Mouse (Mus musculus): ENCODE measurements around the gene Gdi1. TPM values are rescaled to one million over a fixed set of nuclear protein-coding genes. Genes with fewer than 3 reads are reported as not detected.

Gdi1 gene
- total and polyA plus RNA-seq, 2 experiments from 2014 or later = 72.1 to 81.6 TPM

- H3K9ac ChIP-seq (replicated peaks; ENCODE audit: low read depth, low read length) = peak overlapping the region; percentile 70
- ATAC-seq (ENCODE audit: insufficient read depth, low read depth) (peak; percentile 75), DNase-seq (ENCODE audit: low spot score) (peak; percentile 81)
- H3K9me3 ChIP-seq (replicated peaks; ENCODE audit: control insufficient read depth, low read length) = no peaks in the 10 kb centered on the region
- peak overlapping the region; percentile 66 for H3K4me3 ChIP-seq (ENCODE audit: low read depth, low read length)
- peak overlapping the region; percentile 69 for H3K4me2 ChIP-seq (ENCODE audit: low read depth, low read length)
- H3K27ac ChIP-seq (ENCODE audit: low read depth) = peak overlapping the region; percentile 95
- TF ChIP-seq EP300 (IDR thresholded peaks at IDR 0.05; ENCODE audit: low read depth) (no peak; the same call in 1 of the 2 replicates), CTCF (IDR thresholded peaks at IDR 0.05; ENCODE audit: low read depth) (no peak)
- H3K36me3 ChIP-seq (replicated peaks; ENCODE audit: control insufficient read depth, insufficient read depth, low read length) = no peaks in the 10 kb centered on the region
- H3K27me3 ChIP-seq (ENCODE audit: control insufficient read depth, insufficient read depth, low read length) = no peaks in the 10 kb centered on the region
- 0 out of 2 replicates have a peak, but pooled peaks cover 3% of the 10 kb centered on the region for H3K4me1 ChIP-seq (ENCODE audit: control insufficient read depth, insufficient read depth)
- WGBS = 15% methylated on average over 39 of the region's 39 CpGs
These were observed 22.3 kb upstream of the Gdi1 start for GRCm38 (mm10) chrX:74282395-74283091.

- no peak for DNase-seq (ENCODE audit: low spot score)
- TF ChIP-seq CTCF (IDR thresholded peaks at IDR 0.05; ENCODE audit: low read depth) (no peak), EP300 (IDR thresholded peaks at IDR 0.05; ENCODE audit: low read depth) (no peak; the same call in 1 of the 2 replicates)
- peak overlapping the region; percentile 69 for H3K4me2 ChIP-seq (ENCODE audit: low read depth, low read length)
- peak overlapping the region; percentile 95 for H3K27ac ChIP-seq (ENCODE audit: low read depth)
- no peaks in the 10 kb centered on the region for H3K27me3 ChIP-seq (ENCODE audit: control insufficient read depth, insufficient read depth, low read length)
- 0 out of 2 replicates have a peak, but pooled peaks cover 3% of the 10 kb centered on the region for H3K4me1 ChIP-seq (ENCODE audit: control insufficient read depth, insufficient read depth)
- peak overlapping the region; percentile 66 for H3K4me3 ChIP-seq (ENCODE audit: low read depth, low read length)
- H3K9ac ChIP-seq (replicated peaks; ENCODE audit: low read depth, low read length) = peak overlapping the region; percentile 70
- 0 out of 2 replicates have a peak, but pooled peaks have one; percentile 5 for ATAC-seq (ENCODE audit: insufficient read depth, low read depth)
- H3K36me3 ChIP-seq (replicated peaks; ENCODE audit: control insufficient read depth, insufficient read depth, low read length) = no peaks in the 10 kb centered on the region
- no peaks in the 10 kb centered on the region for H3K9me3 ChIP-seq (replicated peaks; ENCODE audit: control insufficient read depth, low read length)
- 17% methylated on average over 5 of the region's 5 CpGs for WGBS
These were observed 21.7 kb upstream of the Gdi1 start for GRCm38 (mm10) chrX:74283092-74283437.

DNA sequence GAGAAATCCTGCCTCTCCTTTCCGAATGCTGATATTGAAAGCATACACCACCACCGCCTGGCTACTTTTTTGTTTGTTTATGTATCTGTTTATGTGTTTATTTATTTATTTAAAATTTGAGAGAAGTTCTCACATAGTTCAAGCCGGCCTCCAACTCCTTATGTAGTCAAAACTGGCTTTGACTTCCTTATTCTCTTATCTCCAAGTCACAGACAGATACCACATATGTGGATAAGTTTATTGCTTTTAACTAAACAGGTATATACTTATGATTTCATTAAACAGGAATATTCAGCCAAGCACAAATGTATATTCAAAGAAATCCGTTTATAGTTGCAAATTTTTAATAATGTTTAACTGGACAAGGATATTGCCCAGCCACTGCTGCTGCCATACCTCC lies 11.4 kb upstream of the Gdi1 start:
- Histone ChIP-seq H3K27ac (ENCODE audit: low read depth) (no peak overlapping the region), H3K9me3 (replicated peaks; ENCODE audit: control insufficient read depth, low read length) (no peaks in the 10 kb centered on the region), H3K4me2 (ENCODE audit: low read depth, low read length) (no peak overlapping the region), H3K4me1 (ENCODE audit: control insufficient read depth, insufficient read depth) (no peaks in the 10 kb centered on the region), H3K4me3 (ENCODE audit: low read depth, low read length) (no peak overlapping the region), H3K36me3 (replicated peaks; ENCODE audit: control insufficient read depth, insufficient read depth, low read length) (no peaks in the 10 kb centered on the region), H3K27me3 (ENCODE audit: control insufficient read depth, insufficient read depth, low read length) (no peaks in the 10 kb centered on the region), H3K9ac (replicated peaks; ENCODE audit: low read depth, low read length) (no peak overlapping the region)
- 66% methylated on average over 4 of the region's 4 CpGs for WGBS
- TF ChIP-seq EP300 (IDR thresholded peaks at IDR 0.05; ENCODE audit: low read depth) (no peak), CTCF (IDR thresholded peaks at IDR 0.05; ENCODE audit: low read depth) (no peak)
- DNase-seq (ENCODE audit: low spot score) (no peak), ATAC-seq (ENCODE audit: insufficient read depth, low read depth) (no peak)

DNA sequence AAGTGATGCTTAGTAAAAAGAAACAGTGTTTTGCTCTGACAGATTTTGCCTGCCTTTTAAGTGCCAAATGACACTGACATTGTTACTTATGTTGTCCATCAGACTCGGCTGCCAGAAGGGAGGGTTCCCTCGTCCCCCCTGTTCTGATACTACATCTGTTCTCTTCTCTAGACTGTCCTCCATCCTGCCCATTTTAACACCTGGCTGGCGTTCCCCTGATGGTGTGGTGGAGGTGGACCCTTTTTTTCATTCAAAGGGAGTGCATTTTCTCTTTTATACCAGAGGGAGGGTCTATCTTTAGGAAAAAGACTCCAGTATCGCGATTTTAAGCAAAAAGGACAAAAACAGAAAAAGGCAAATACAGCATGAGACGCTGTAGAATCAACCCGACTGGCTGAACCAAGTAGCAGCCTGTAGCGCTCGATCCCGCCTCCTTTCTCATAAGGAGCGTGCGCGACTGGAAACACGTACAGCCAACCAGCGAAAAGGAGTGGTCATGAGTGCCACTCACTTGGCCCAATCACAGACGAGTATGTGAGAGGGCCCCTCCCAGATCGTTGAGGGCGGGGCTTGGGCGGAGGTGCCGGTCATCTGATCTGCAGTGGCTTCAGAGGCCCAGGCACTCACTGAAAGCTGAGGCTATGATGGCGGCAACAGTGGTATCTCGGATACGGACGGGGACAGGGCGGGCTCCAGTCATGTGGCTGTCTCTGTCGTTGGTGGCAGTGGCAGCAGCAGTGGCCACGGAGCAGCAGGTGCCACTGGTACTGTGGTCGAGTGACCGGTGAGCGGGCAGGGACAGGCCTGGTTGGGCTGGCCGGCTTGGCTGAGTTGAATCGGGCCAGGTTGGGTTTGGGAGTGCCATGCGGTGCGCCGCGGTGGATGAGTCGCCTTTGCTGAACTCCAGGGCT lies 8.0 kb upstream of the Gdi1 start, which contains the start of gene Atp6ap1:
Gene Atp6ap1 (plus strand): TSS at position 560 of the 911 bp plus-strand sequence.
- TF ChIP-seq EP300 (IDR thresholded peaks at IDR 0.05; ENCODE audit: low read depth) (no peak), CTCF (IDR thresholded peaks at IDR 0.05; ENCODE audit: low read depth) (no peak)
- Histone ChIP-seq H3K9me3 (replicated peaks; ENCODE audit: control insufficient read depth, low read length) (no peaks in the 10 kb centered on the region), H3K4me2 (ENCODE audit: low read depth, low read length) (peak within 1 kb of the TSS; percentile 69), H3K4me3 (ENCODE audit: low read depth, low read length) (peak within 1 kb of the TSS; percentile 70), H3K36me3 (replicated peaks; ENCODE audit: control insufficient read depth, insufficient read depth, low read length) (peaks cover 16% of the 10 kb centered on the region), H3K9ac (replicated peaks; ENCODE audit: low read depth, low read length) (peak within 1 kb of the TSS; percentile 72), H3K27me3 (ENCODE audit: control insufficient read depth, insufficient read depth, low read length) (no peaks in the 10 kb centered on the region), H3K27ac (ENCODE audit: low read depth) (peak within 1 kb of the TSS; percentile 75), H3K4me1 (ENCODE audit: control insufficient read depth, insufficient read depth) (no peaks in the 10 kb centered on the region)
- peak; percentile 85 for DNase-seq (ENCODE audit: low spot score)
- ATAC-seq (ENCODE audit: insufficient read depth, low read depth) = peak; percentile 98
- WGBS = 9% methylated on average over 37 of the region's 37 CpGs

GRCm38 (mm10) chrX:74298348-74298747 lies 6.5 kb upstream of the Gdi1 start:
- TF ChIP-seq CTCF (IDR thresholded peaks at IDR 0.05; ENCODE audit: low read depth) (no peak), EP300 (IDR thresholded peaks at IDR 0.05; ENCODE audit: low read depth) (no peak)
- 78% methylated on average over 1 of the region's 1 CpGs for WGBS

More at GRCm38 (mm10) chrX:74298348-74298747, 6.5 kb upstream of the Gdi1 start:
- no peak for DNase-seq (ENCODE audit: low spot score)
- Histone ChIP-seq H3K27me3 (ENCODE audit: control insufficient read depth, insufficient read depth, low read length) (no peaks in the 10 kb centered on the region), H3K9ac (replicated peaks; ENCODE audit: low read depth, low read length) (no peak overlapping the region), H3K4me1 (ENCODE audit: control insufficient read depth, insufficient read depth) (no peaks in the 10 kb centered on the region), H3K4me3 (ENCODE audit: low read depth, low read length) (no peak overlapping the region), H3K4me2 (ENCODE audit: low read depth, low read length) (no peak overlapping the region), H3K9me3 (replicated peaks; ENCODE audit: control insufficient read depth, low read length) (no peaks in the 10 kb centered on the region), H3K36me3 (replicated peaks; ENCODE audit: control insufficient read depth, insufficient read depth, low read length) (peaks cover 26% of the 10 kb centered on the region), H3K27ac (ENCODE audit: low read depth) (no peak overlapping the region)
- no peak for ATAC-seq (ENCODE audit: insufficient read depth, low read depth)
